Mouse (Mus musculus) lung, postnatal 0 days (tissue): ENCODE results near the gene Gas2l3. TPM values are rescaled to one million over a fixed set of nuclear protein-coding genes. Genes with fewer than 3 reads are reported as not detected.
A peak's percentile ranks its signal among the peaks of the same experiment; 100 is the strongest.

ENCODE experiments used
- ATAC-seq: fragments of 200-750 bp; cut with Nextera tagmentation; 2 replicates; pipeline ENCODE4 v1.8.0; 2017; ENCODE audit warnings: moderate library complexity
- DNase-seq: peaks from one replicate; pipeline ENCODE4 v3.0.0-alpha.2; 2016; ENCODE audit warnings: low spot score
- H3K27ac ChIP-seq: fragments of 300-500 bp; sonication (generic); 2 replicates; pipeline ENCODE4 v1.5.1; 2014; ENCODE audit warnings: antibody characterized with exemption, mild to moderate bottlenecking, low read length, mixed read lengths
- H3K27me3 ChIP-seq: fragments of 300-500 bp; sonication (generic); replicated peaks from 2 replicates; pipeline ENCODE4 v1.6.1; 2014; ENCODE audit warnings: low read length, mixed read lengths; ENCODE audit not compliant: insufficient read depth
- H3K36me3 ChIP-seq: fragments of 300-500 bp; sonication (generic); 2 replicates; pipeline ENCODE4 v1.6.1; 2014; ENCODE audit warnings: low read length, mixed read lengths; ENCODE audit not compliant: insufficient read depth
- H3K4me1 ChIP-seq: fragments of 300-500 bp; sonication (generic); 2 replicates; pipeline ENCODE4 v1.6.1; 2014; ENCODE audit warnings: antibody characterized with exemption, low read depth, low read length, mixed read lengths; ENCODE audit not compliant: insufficient read depth
- H3K4me2 ChIP-seq: fragments of 300-500 bp; sonication (generic); replicated peaks from 2 replicates; pipeline ENCODE4 v1.6.1; 2014; ENCODE audit warnings: low read depth, mild to moderate bottlenecking, low read length, moderate library complexity, mixed read lengths
- H3K4me3 ChIP-seq: fragments of 300-500 bp; sonication (generic); 2 replicates; pipeline ENCODE4 v1.5.1; 2014; ENCODE audit warnings: low read depth, low read length
- H3K9ac ChIP-seq: fragments of 300-500 bp; sonication (generic); replicated peaks from 2 replicates; pipeline ENCODE4 v1.6.1; 2014; ENCODE audit warnings: low read depth, mild to moderate bottlenecking
- H3K9me3 ChIP-seq: fragments of 300-500 bp; sonication (generic); 2 replicates; pipeline ENCODE4 v1.6.1; 2016; ENCODE audit warnings: low read length, mixed read lengths
- CTCF ChIP-seq: IDR thresholded peaks from 2 replicates; pipeline ENCODE4 v1.5.1; 2016; ENCODE audit warnings: antibody characterized with exemption, mild to moderate bottlenecking
- EP300 ChIP-seq: IDR thresholded peaks from 2 replicates; pipeline ENCODE4 v1.6.1; 2016; ENCODE audit warnings: antibody characterized with exemption, mild to moderate bottlenecking, control low read depth
- WGBS: fragments of 180-500 bp; shearing (Covaris S2); extraction: QIAGEN DNeasy Blood & Tissue Kit; methylation state at CpG from one replicate; pipeline ENCODE4 v1.1.7; 2014; 5-methylcytosine and 5-hydroxymethylcytosine counted together
- polyA plus RNA-seq: library from polyadenylated mRNA; unstranded; fragments of >200 nt; fragmentation: Nextera tagmentation; extraction: Ambion mirVana; gene quantifications from 2 replicates; pipeline ENCODE4 v1.2.1, GENCODE M21; 2015

Gene Gas2l3
- polyA plus RNA-seq, 1 experiment from 2014 or later, result 1.5 TPM

- WGBS, result 81% methylated on average over 3 of the region's 3 CpGs
Measured at GRCm38 (mm10) chr10:89415478-89415877, 28.3 kb downstream of the Gas2l3 start.

GRCm38 (mm10) chr10:89407551-89407950, 36.2 kb downstream of the Gas2l3 start:
- no peaks in the 10 kb centered on the region for H3K9me3 ChIP-seq
- no peak overlapping the region for H3K4me2 ChIP-seq
- no peak for DNase-seq
- H3K9ac ChIP-seq, result no peak overlapping the region
- no peak overlapping the region for H3K4me3 ChIP-seq
- no peaks in the 10 kb centered on the region for H3K27me3 ChIP-seq
- no peak overlapping the region for H3K27ac ChIP-seq
- WGBS, result 55% methylated on average over 1 of the region's 1 CpGs
- H3K4me1 ChIP-seq, result no peaks in the 10 kb centered on the region
- ATAC-seq, result no peak
- no peaks in the 10 kb centered on the region for H3K36me3 ChIP-seq
- no peak for TF ChIP-seq CTCF
- no peak for TF ChIP-seq EP300

More at GRCm38 (mm10) chr10:89415478-89415877, 28.3 kb downstream of the Gas2l3 start:
- Histone ChIP-seq H3K4me2 (no peak overlapping the region), H3K27me3 (no peaks in the 10 kb centered on the region), H3K9me3 (no peaks in the 10 kb centered on the region), H3K36me3 (peaks cover 12% of the 10 kb centered on the region; the same call in 1 of the 2 replicates), H3K4me1 (no peaks in the 10 kb centered on the region), H3K27ac (no peak overlapping the region), H3K4me3 (no peak overlapping the region), H3K9ac (no peak overlapping the region)
- ATAC-seq (no peak), DNase-seq (no peak)
- TF ChIP-seq EP300, result no peak
- no peak for TF ChIP-seq CTCF

GRCm38 (mm10) chr10:89406733-89407484, 36.9 kb downstream of the Gas2l3 start:
- no peak overlapping the region for H3K4me3 ChIP-seq
- H3K9me3 ChIP-seq, result no peaks in the 10 kb centered on the region
- H3K27ac ChIP-seq, result no peak overlapping the region
- 84% methylated on average over 5 of the region's 6 CpGs for WGBS
- H3K4me1 ChIP-seq, result no peaks in the 10 kb centered on the region
- TF ChIP-seq EP300, result no peak
- no peak for TF ChIP-seq CTCF
- DNase-seq (no peak), ATAC-seq (no peak)
- H3K9ac ChIP-seq, result no peak overlapping the region
- H3K36me3 ChIP-seq, result no peaks in the 10 kb centered on the region
- H3K27me3 ChIP-seq, result no peaks in the 10 kb centered on the region
- no peak overlapping the region for H3K4me2 ChIP-seq

GRCm38 (mm10) chr10:89404936-89405335, 38.8 kb downstream of the Gas2l3 start:
- no peaks in the 10 kb centered on the region for H3K36me3 ChIP-seq
- H3K27me3 ChIP-seq, result no peaks in the 10 kb centered on the region
- no peak overlapping the region for H3K9ac ChIP-seq
- H3K9me3 ChIP-seq, result 0 out of 2 replicates have a peak, but pooled peaks cover 2% of the 10 kb centered on the region
- TF ChIP-seq EP300 (no peak), CTCF (no peak)
- H3K27ac ChIP-seq, result no peak overlapping the region
- WGBS, result 72% methylated on average over 4 of the region's 4 CpGs
- DNase-seq (no peak), ATAC-seq (no peak)
- H3K4me3 ChIP-seq, result no peak overlapping the region
- H3K4me2 ChIP-seq, result no peak overlapping the region
- H3K4me1 ChIP-seq, result no peaks in the 10 kb centered on the region

GRCm38 (mm10) chr10:89400674-89401336, 43.0 kb downstream of the Gas2l3 start:
- TF ChIP-seq CTCF, result no peak
- no peak for TF ChIP-seq EP300
- Histone ChIP-seq H3K9ac (no peak overlapping the region), H3K27ac (no peak overlapping the region), H3K36me3 (no peaks in the 10 kb centered on the region), H3K9me3 (0 out of 2 replicates have a peak, but pooled peaks cover 2% of the 10 kb centered on the region), H3K4me3 (no peak overlapping the region), H3K4me1 (no peaks in the 10 kb centered on the region), H3K4me2 (no peak overlapping the region), H3K27me3 (no peaks in the 10 kb centered on the region)
- ATAC-seq (no peak), DNase-seq (peak; percentile 13)
- WGBS, result 77% methylated on average over 19 of the region's 19 CpGs

- peak; percentile 22 for DNase-seq
- Histone ChIP-seq H3K27ac (no peak overlapping the region), H3K4me1 (no peaks in the 10 kb centered on the region), H3K36me3 (no peaks in the 10 kb centered on the region), H3K27me3 (no peaks in the 10 kb centered on the region), H3K9ac (no peak overlapping the region), H3K4me2 (peak overlapping the region; percentile 8; the same call in 1 of the 2 replicates), H3K9me3 (0 out of 2 replicates have a peak, but pooled peaks cover 2% of the 10 kb centered on the region), H3K4me3 (no peak overlapping the region)
- peak; percentile 25 for ATAC-seq
- 6% methylated on average over 7 of the region's 7 CpGs for WGBS
- peak; percentile 55 for TF ChIP-seq CTCF
- no peak for TF ChIP-seq EP300
Measured at GRCm38 (mm10) chr10:89395823-89396222, 47.9 kb downstream of the Gas2l3 start.
